Mouse (Mus musculus) hindbrain, embryonic 16.5 days (tissue): Measurements from ENCODE around the gene Ccr10. TPM values are rescaled to one million over a fixed set of nuclear protein-coding genes. Genes with fewer than 3 reads are reported as not detected.
A peak's percentile ranks its signal among the peaks of the same experiment; 100 is the strongest.

Experiments
- ATAC-seq: fragments of 200-750 bp; cut with Nextera tagmentation; 2 replicates; pipeline ENCODE4 v1.8.0; 2017; ENCODE audit warnings: moderate TSS enrichment, moderate library complexity
- H3K27ac ChIP-seq: fragments of 300-500 bp; sonication (generic); 2 replicates; pipeline ENCODE4 v1.5.1; 2014; ENCODE audit warnings: low read depth, mild to moderate bottlenecking, control low read depth, low read length, moderate library complexity
- H3K27me3 ChIP-seq: fragments of 300-500 bp; sonication (generic); replicated peaks from 2 replicates; pipeline ENCODE4 v1.6.1; 2014; ENCODE audit warnings: low read length; ENCODE audit not compliant: control insufficient read depth, insufficient read depth
- H3K36me3 ChIP-seq: fragments of 300-500 bp; sonication (generic); 2 replicates; pipeline ENCODE4 v1.6.1; 2014; ENCODE audit warnings: mild to moderate bottlenecking, low read length, moderate library complexity, mixed read lengths; ENCODE audit not compliant: control insufficient read depth, insufficient read depth
- H3K4me1 ChIP-seq: fragments of 300-500 bp; sonication (generic); 2 replicates; pipeline ENCODE4 v1.6.1; 2014; ENCODE audit warnings: low read depth, low read length; ENCODE audit not compliant: control insufficient read depth, insufficient read depth
- H3K4me2 ChIP-seq: fragments of 300-500 bp; sonication (generic); 2 replicates; pipeline ENCODE4 v1.6.1; 2014; ENCODE audit warnings: mild to moderate bottlenecking, low read length, control low read depth, moderate library complexity
- H3K4me3 ChIP-seq: fragments of 300-500 bp; sonication (generic); 2 replicates; pipeline ENCODE4 v1.5.1; 2014; ENCODE audit warnings: mild to moderate bottlenecking, low read length, control low read depth, moderate library complexity
- H3K9ac ChIP-seq: fragments of 300-500 bp; sonication (generic); 2 replicates; pipeline ENCODE4 v1.6.1; 2014; ENCODE audit warnings: low read depth, mild to moderate bottlenecking, control low read depth, low read length, moderate library complexity
- H3K9me3 ChIP-seq: fragments of 300-500 bp; sonication (generic); 2 replicates; pipeline ENCODE4 v1.6.1; 2014; ENCODE audit warnings: mild to moderate bottlenecking, low read length, moderate library complexity; ENCODE audit not compliant: control insufficient read depth
- WGBS: fragments of 180-500 bp; shearing (Covaris S2); extraction: QIAGEN DNeasy Blood & Tissue Kit; methylation state at CpG from one replicate; pipeline ENCODE4 v1.1.7; 2014; 5-methylcytosine and 5-hydroxymethylcytosine counted together
- polyA plus RNA-seq: library from polyadenylated mRNA; unstranded; fragments of >200 nt; fragmentation: Nextera tagmentation; extraction: Ambion mirVana; gene quantifications from 2 replicates; pipeline ENCODE4 v1.2.1, GENCODE M21; 2015

The Ccr10 gene
- polyA plus RNA-seq, 1 experiment from 2014 or later: 0.60 TPM

DNA sequence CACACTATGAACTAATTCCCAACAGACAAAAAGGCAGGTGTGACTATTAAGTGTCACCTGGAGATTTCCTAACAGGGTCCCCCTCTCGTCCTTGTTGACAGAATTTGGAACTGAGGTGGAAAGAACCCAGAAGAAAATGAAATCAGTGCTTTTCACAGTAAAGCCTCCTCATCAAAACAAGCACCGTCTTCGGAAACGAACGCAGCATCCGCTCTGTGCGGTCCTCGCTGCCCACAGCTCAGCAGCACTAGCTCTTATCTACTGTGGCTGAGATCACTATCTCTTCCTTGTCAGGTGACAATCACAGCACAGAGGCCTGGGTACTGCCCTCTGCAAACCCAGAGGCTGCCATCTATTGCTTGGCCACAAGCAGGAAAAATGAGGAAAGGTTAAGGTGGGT is 20.9 kb upstream of the Ccr10 start:
- no peaks in the 10 kb centered on the region for H3K9me3 ChIP-seq
- peaks cover 21% of the 10 kb centered on the region for H3K36me3 ChIP-seq
- H3K4me1 ChIP-seq: no peaks in the 10 kb centered on the region
- H3K4me3 ChIP-seq: no peak overlapping the region
- no peak overlapping the region for H3K4me2 ChIP-seq
- 94% methylated on average over 8 of the region's 8 CpGs for WGBS
- H3K27ac ChIP-seq: no peak overlapping the region
- no peak for ATAC-seq
- no peak overlapping the region for H3K9ac ChIP-seq
- no peaks in the 10 kb centered on the region for H3K27me3 ChIP-seq

DNA sequence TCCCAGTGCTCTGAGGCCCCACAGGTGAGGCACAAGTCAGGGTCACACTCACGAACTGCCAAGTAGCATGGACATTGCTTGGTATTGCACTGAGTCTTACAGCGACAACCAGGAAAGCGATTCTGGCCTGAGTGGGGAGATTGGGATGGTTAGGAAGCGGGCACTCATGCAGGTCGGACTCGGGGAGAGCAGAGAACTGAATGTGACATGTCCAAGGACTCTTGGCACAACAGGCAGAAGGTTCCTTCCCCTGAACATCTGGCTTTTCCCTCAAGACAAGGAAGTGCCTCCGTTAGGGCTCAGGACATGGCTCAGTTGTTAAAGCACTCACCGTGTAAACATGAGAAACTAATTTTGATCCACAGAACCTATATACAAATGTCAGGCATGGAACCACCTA is 20.3 kb upstream of the Ccr10 start:
- H3K9me3 ChIP-seq: no peaks in the 10 kb centered on the region
- H3K27me3 ChIP-seq: no peaks in the 10 kb centered on the region
- no peaks in the 10 kb centered on the region; the same call in 1 of the 2 replicates for H3K4me1 ChIP-seq
- no peak overlapping the region for H3K4me2 ChIP-seq
- H3K36me3 ChIP-seq: peaks cover 21% of the 10 kb centered on the region
- no peak overlapping the region for H3K27ac ChIP-seq
- 86% methylated on average over 8 of the region's 8 CpGs for WGBS
- H3K9ac ChIP-seq: no peak overlapping the region
- no peak overlapping the region for H3K4me3 ChIP-seq
- ATAC-seq: no peak

GRCm38 (mm10) chr11:101195101-101195500 is 19.9 kb upstream of the Ccr10 start:
- H3K9me3 ChIP-seq: no peaks in the 10 kb centered on the region
- 100% methylated on average over 1 of the region's 1 CpGs for WGBS
- H3K4me3 ChIP-seq: no peak overlapping the region
- no peak for ATAC-seq
- no peak overlapping the region for H3K9ac ChIP-seq
- peaks cover 20% of the 10 kb centered on the region for H3K36me3 ChIP-seq
- no peak overlapping the region for H3K27ac ChIP-seq
- H3K4me2 ChIP-seq: no peak overlapping the region
- peaks cover under 1% of the 10 kb centered on the region for H3K4me1 ChIP-seq
- no peaks in the 10 kb centered on the region for H3K27me3 ChIP-seq

- H3K36me3 ChIP-seq: peaks cover 16% of the 10 kb centered on the region
- no peaks in the 10 kb centered on the region for H3K27me3 ChIP-seq
- no peak overlapping the region for H3K4me2 ChIP-seq
- WGBS: 88% methylated on average over 6 of the region's 6 CpGs
- H3K4me3 ChIP-seq: no peak overlapping the region
- peaks cover 5% of the 10 kb centered on the region for H3K4me1 ChIP-seq
- no peaks in the 10 kb centered on the region for H3K9me3 ChIP-seq
- ATAC-seq: no peak
- H3K9ac ChIP-seq: no peak overlapping the region
- no peak overlapping the region for H3K27ac ChIP-seq
Measured at GRCm38 (mm10) chr11:101194643-101195042, 19.4 kb upstream of the Ccr10 start.

GRCm38 (mm10) chr11:101194137-101194536 is 18.9 kb upstream of the Ccr10 start:
- no peak for ATAC-seq
- H3K27ac ChIP-seq: no peak overlapping the region
- no peaks in the 10 kb centered on the region for H3K9me3 ChIP-seq
- H3K27me3 ChIP-seq: no peaks in the 10 kb centered on the region
- H3K4me3 ChIP-seq: no peak overlapping the region
- WGBS: 90% methylated on average over 5 of the region's 5 CpGs
- H3K4me2 ChIP-seq: no peak overlapping the region
- peaks cover 11% of the 10 kb centered on the region; the same call in 1 of the 2 replicates for H3K36me3 ChIP-seq
- no peak overlapping the region for H3K9ac ChIP-seq
- H3K4me1 ChIP-seq: peaks cover 10% of the 10 kb centered on the region

- WGBS: 80% methylated on average over 7 of the region's 7 CpGs
Measured at GRCm38 (mm10) chr11:101193076-101193475, 17.8 kb upstream of the Ccr10 start.

GRCm38 (mm10) chr11:101192646-101193045 is 17.4 kb upstream of the Ccr10 start:
- ATAC-seq: no peak
- no peak overlapping the region for H3K27ac ChIP-seq
- H3K9me3 ChIP-seq: no peaks in the 10 kb centered on the region
- WGBS: 78% methylated on average over 6 of the region's 6 CpGs
- no peaks in the 10 kb centered on the region for H3K27me3 ChIP-seq
- H3K4me2 ChIP-seq: no peak overlapping the region
- no peak overlapping the region for H3K4me3 ChIP-seq
- H3K36me3 ChIP-seq: 0 out of 2 replicates have a peak, but pooled peaks cover 8% of the 10 kb centered on the region
- no peak overlapping the region for H3K9ac ChIP-seq
- H3K4me1 ChIP-seq: peaks cover 11% of the 10 kb centered on the region

More at GRCm38 (mm10) chr11:101193076-101193475, 17.8 kb upstream of the Ccr10 start:
- H3K27me3 ChIP-seq: no peaks in the 10 kb centered on the region
- H3K4me2 ChIP-seq: no peak overlapping the region
- H3K27ac ChIP-seq: no peak overlapping the region; the same call in 1 of the 2 replicates
- H3K9ac ChIP-seq: no peak overlapping the region
- H3K4me1 ChIP-seq: peaks cover 11% of the 10 kb centered on the region
- no peak overlapping the region for H3K4me3 ChIP-seq
- no peak for ATAC-seq
- H3K9me3 ChIP-seq: no peaks in the 10 kb centered on the region
- 0 out of 2 replicates have a peak, but pooled peaks cover 8% of the 10 kb centered on the region for H3K36me3 ChIP-seq

DNA sequence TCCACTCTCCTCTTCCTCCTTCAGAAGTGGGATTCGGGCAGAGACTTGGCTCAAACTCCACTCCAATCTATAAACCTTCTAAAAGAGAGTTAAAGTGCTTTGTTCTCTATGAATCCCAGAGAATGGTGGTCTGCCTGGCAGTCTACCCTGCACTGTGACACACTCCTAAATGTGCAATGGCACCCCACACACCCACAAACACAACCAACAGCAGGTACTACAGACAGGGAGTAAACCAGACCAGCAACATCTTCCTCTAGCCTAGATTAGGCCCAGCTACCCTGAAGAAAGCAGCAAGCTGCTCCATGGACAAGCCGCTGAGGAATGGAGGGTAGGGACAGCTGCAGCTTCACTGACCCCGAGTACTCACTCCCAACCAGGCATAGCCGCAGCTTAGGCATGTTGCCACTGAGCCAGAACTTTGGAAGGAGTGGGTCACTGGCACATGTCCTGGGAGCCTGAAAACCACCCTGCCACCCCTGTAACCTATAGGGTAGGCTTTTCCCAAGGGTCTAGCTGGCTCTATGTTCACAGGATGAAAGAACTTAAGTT is 16.8 kb upstream of the Ccr10 start:
- Histone ChIP-seq H3K27ac (no peak overlapping the region), H3K4me3 (no peak overlapping the region), H3K27me3 (no peaks in the 10 kb centered on the region), H3K4me1 (peaks cover 11% of the 10 kb centered on the region), H3K4me2 (no peak overlapping the region), H3K9me3 (no peaks in the 10 kb centered on the region), H3K9ac (no peak overlapping the region), H3K36me3 (peaks cover 6% of the 10 kb centered on the region; the same call in 1 of the 2 replicates)
- no peak for ATAC-seq
- WGBS: 73% methylated on average over 4 of the region's 4 CpGs

GRCm38 (mm10) chr11:101190913-101191907 is 16.0 kb upstream of the Ccr10 start:
- 53% methylated on average over 17 of the region's 17 CpGs for WGBS
- ATAC-seq: no peak

More at GRCm38 (mm10) chr11:101190913-101191907, 16.0 kb upstream of the Ccr10 start:
- Histone ChIP-seq H3K4me3 (no peak overlapping the region), H3K4me1 (peaks cover 11% of the 10 kb centered on the region), H3K27ac (peak overlapping the region; percentile 66; the same call in 1 of the 2 replicates), H3K9me3 (no peaks in the 10 kb centered on the region), H3K27me3 (no peaks in the 10 kb centered on the region), H3K4me2 (no peak overlapping the region), H3K9ac (no peak overlapping the region), H3K36me3 (peaks cover 8% of the 10 kb centered on the region; the same call in 1 of the 2 replicates)
